In genomic region chr10:92934506-92934905, GRCm38 (mm10) we compare ENCODE assay signal across 14 mouse cellular contexts.
DNase-seq lines count a peak whose midpoint lies in the region; ATAC-seq and TF ChIP-seq lines count a peak whose summit lies in the region.
"Had no signal": no experiment of that assay in that cellular context is flagged by ENCODE, and none has a peak within 500 bp of the region (broad histone marks: within the 10 kb centered on the region; RNA-seq: fewer than 3 reads in every experiment).

No protein-coding gene starts in this region.

- no peaks in the 10 kb centered on the region for H3K9me3 ChIP-seq in heart, embryonic 11.5 days (replicated peaks; ENCODE audit: control insufficient read depth, low read length)
- H3K9me3 ChIP-seq in midbrain, embryonic 14.5 days (ENCODE audit: control insufficient read depth, low read length): no peaks in the 10 kb centered on the region
- H3K9me3 ChIP-seq in midbrain, embryonic 16.5 days (replicated peaks; ENCODE audit: control insufficient read depth, low read length, poor library complexity, severe bottlenecking): no peaks in the 10 kb centered on the region
- H3K9me3 ChIP-seq: embryonic facial prominence, embryonic 15.5 days; forebrain, embryonic 15.5 days; liver, embryonic 13.5 days had no signal

- no peak for DNase-seq in heart, adult 9 months (ENCODE audit: low spot score in 2 of 2)
- peak; percentile 32 for DNase-seq in midbrain, embryonic 14.5 days
- peak; percentile 64 for DNase-seq in adrenal gland, postnatal 14 days
- peak in 1 of 2 experiments; percentile 30 for DNase-seq in layer of hippocampus, adult 2 months (ENCODE audit: low spot score in 2 of 2)
- no peak for DNase-seq in kidney, postnatal 4 days
- no peak for DNase-seq in gastrocnemius, postnatal 10 days
- DNase-seq: kidney, postnatal 10 days; liver, embryonic 13.5 days; lung, postnatal 36 days had no signal

- peaks cover 5% of the 10 kb centered on the region; the same call in 1 of the 2 replicates for H3K4me1 ChIP-seq in heart, embryonic 11.5 days (ENCODE audit: control insufficient read depth, insufficient read depth, low read length)
- no peaks in the 10 kb centered on the region for H3K4me1 ChIP-seq in midbrain, embryonic 14.5 days (ENCODE audit: control insufficient read depth, insufficient read depth, low read length)
- peaks cover 3% of the 10 kb centered on the region; the same call in 1 of the 2 replicates for H3K4me1 ChIP-seq in midbrain, embryonic 16.5 days (ENCODE audit: control insufficient read depth, insufficient read depth, low read length)
- H3K4me1 ChIP-seq: forebrain, embryonic 15.5 days; liver, embryonic 13.5 days had no signal

- TF ChIP-seq CTCF in layer of hippocampus, adult 2 months (conservative IDR thresholded peaks at IDR 0.05): no peak

- H3K27ac ChIP-seq in heart, embryonic 11.5 days (ENCODE audit: low read depth, low read length): no peak overlapping the region
- H3K27ac ChIP-seq in midbrain, embryonic 14.5 days (replicated peaks; ENCODE audit: low read depth, low read length): no peak overlapping the region
- H3K27ac ChIP-seq in midbrain, embryonic 16.5 days (ENCODE audit: low read length): no peak overlapping the region
- peak overlapping the region; percentile 49 for H3K27ac ChIP-seq in layer of hippocampus, adult 2 months
- H3K27ac ChIP-seq: embryonic facial prominence, embryonic 15.5 days; forebrain, embryonic 15.5 days; liver, embryonic 13.5 days had no signal

- H3K4me2 ChIP-seq in heart, embryonic 11.5 days: no peak overlapping the region; the same call in 1 of the 2 replicates
- H3K4me2 ChIP-seq in midbrain, embryonic 14.5 days (ENCODE audit: low read length): no peak overlapping the region
- no peak overlapping the region for H3K4me2 ChIP-seq in midbrain, embryonic 16.5 days (ENCODE audit: low read length)
- H3K4me2 ChIP-seq: embryonic facial prominence, embryonic 15.5 days; forebrain, embryonic 15.5 days; liver, embryonic 13.5 days had no signal

- no peaks in the 10 kb centered on the region for H3K36me3 ChIP-seq in heart, embryonic 11.5 days (ENCODE audit: control insufficient read depth, insufficient read depth, low read length)
- H3K36me3 ChIP-seq in midbrain, embryonic 14.5 days (ENCODE audit: control insufficient read depth, insufficient read depth, low read length): no peaks in the 10 kb centered on the region
- H3K36me3 ChIP-seq in midbrain, embryonic 16.5 days (ENCODE audit: control insufficient read depth, insufficient read depth, low read length): no peaks in the 10 kb centered on the region
- H3K36me3 ChIP-seq: embryonic facial prominence, embryonic 15.5 days; forebrain, embryonic 15.5 days; liver, embryonic 13.5 days had no signal

- no peak overlapping the region for H3K4me3 ChIP-seq in heart, embryonic 11.5 days (ENCODE audit: low read depth, low read length)
- H3K4me3 ChIP-seq in midbrain, embryonic 14.5 days (replicated peaks; ENCODE audit: low read depth, low read length): no peak overlapping the region
- H3K4me3 ChIP-seq in midbrain, embryonic 16.5 days (ENCODE audit: low read depth, low read length): no peak overlapping the region
- H3K4me3 ChIP-seq in layer of hippocampus, adult 2 months: no peak overlapping the region
- H3K4me3 ChIP-seq: embryonic facial prominence, embryonic 15.5 days; forebrain, embryonic 15.5 days; liver, embryonic 13.5 days had no signal

- no peak overlapping the region for H3K9ac ChIP-seq in heart, embryonic 11.5 days (ENCODE audit: low read depth, low read length)
- no peak overlapping the region for H3K9ac ChIP-seq in midbrain, embryonic 14.5 days (replicated peaks; ENCODE audit: low read length)
- no peak overlapping the region for H3K9ac ChIP-seq in midbrain, embryonic 16.5 days (ENCODE audit: low read depth, low read length)
- H3K9ac ChIP-seq: embryonic facial prominence, embryonic 15.5 days; forebrain, embryonic 15.5 days; liver, embryonic 13.5 days had no signal

- 15% methylated on average over 5 of the region's 5 CpGs for WGBS in heart, embryonic 11.5 days (ENCODE audit: insufficient replicate concordance)
- WGBS in midbrain, embryonic 14.5 days: 50% methylated on average over 5 of the region's 5 CpGs
- WGBS in midbrain, embryonic 16.5 days: 33% methylated on average over 5 of the region's 5 CpGs

- H3K27me3 ChIP-seq in heart, embryonic 11.5 days (ENCODE audit: control insufficient read depth, insufficient read depth, low read length): no peaks in the 10 kb centered on the region
- H3K27me3 ChIP-seq in midbrain, embryonic 14.5 days (ENCODE audit: control insufficient read depth, insufficient read depth, low read length): no peaks in the 10 kb centered on the region
- no peaks in the 10 kb centered on the region for H3K27me3 ChIP-seq in midbrain, embryonic 16.5 days (ENCODE audit: control insufficient read depth, insufficient read depth, low read depth, low read length)
- H3K27me3 ChIP-seq: embryonic facial prominence, embryonic 15.5 days; forebrain, embryonic 15.5 days; liver, embryonic 13.5 days had no signal

- peak; percentile 59; the same call in 1 of the 2 replicates for ATAC-seq in heart, embryonic 11.5 days (replicated peaks; ENCODE audit: insufficient number of reproducible peaks, low FRiP score, low TSS enrichment)
- no peak for ATAC-seq in midbrain, embryonic 14.5 days (ENCODE audit: low FRiP score, low TSS enrichment)
- ATAC-seq in midbrain, embryonic 16.5 days: no peak
- ATAC-seq: forebrain, embryonic 15.5 days; hindbrain, embryonic 16.5 days had no signal

Comparison
In these comparisons a context has a peak if more than half of its experiments do, and no peak if none do; other contexts are left out.
1. DNase-seq: peak in midbrain, embryonic 14.5 days (single experiment) and adrenal gland, postnatal 14 days (single experiment); none in heart, adult 9 months (0 of 2), kidney, postnatal 4 days (0 of 2) and gastrocnemius, postnatal 10 days (single experiment).